Mouse (Mus musculus) midbrain, embryonic 14.5 days (tissue): Measurements from ENCODE around the gene Idh2. TPM values are rescaled to one million over a fixed set of nuclear protein-coding genes. Genes with fewer than 3 reads are reported as not detected.

Experiments used
- ATAC-seq: fragments of 200-750 bp; cut with Nextera tagmentation; 2 replicates; pipeline ENCODE4 v1.8.0; 2017; ENCODE audit warnings: moderate number of reproducible peaks, moderate library complexity; ENCODE audit not compliant: low FRiP score, low TSS enrichment
- DNase-seq: peaks from one replicate; pipeline ENCODE4 v3.0.0-alpha.2; 2015
- H3K27ac ChIP-seq: fragments of 300-500 bp; sonication (generic); replicated peaks from 2 replicates; pipeline ENCODE4 v1.5.1; 2014; ENCODE audit warnings: mild to moderate bottlenecking, low read depth, low read length, moderate library complexity
- H3K27me3 ChIP-seq: fragments of 300-500 bp; sonication (generic); 2 replicates; pipeline ENCODE4 v1.6.1; 2014; ENCODE audit warnings: low read length, control low read depth, mixed read lengths; ENCODE audit not compliant: control insufficient read depth, insufficient read depth
- H3K36me3 ChIP-seq: fragments of 300-500 bp; sonication (generic); 2 replicates; pipeline ENCODE4 v1.6.1; 2014; ENCODE audit warnings: low read length, control low read depth; ENCODE audit not compliant: control insufficient read depth, insufficient read depth
- H3K4me1 ChIP-seq: fragments of 300-500 bp; sonication (generic); 2 replicates; pipeline ENCODE4 v1.6.1; 2014; ENCODE audit warnings: mild to moderate bottlenecking, antibody characterized with exemption, low read length, control low read depth; ENCODE audit not compliant: control insufficient read depth, insufficient read depth
- H3K4me2 ChIP-seq: fragments of 300-500 bp; sonication (generic); 2 replicates; pipeline ENCODE4 v1.6.1; 2014; ENCODE audit warnings: mild to moderate bottlenecking, low read length, moderate library complexity
- H3K4me3 ChIP-seq: fragments of 300-500 bp; sonication (generic); replicated peaks from 2 replicates; pipeline ENCODE4 v1.5.1; 2014; ENCODE audit warnings: low read depth, low read length
- H3K9ac ChIP-seq: fragments of 300-500 bp; sonication (generic); replicated peaks from 2 replicates; pipeline ENCODE4 v1.6.1; 2014; ENCODE audit warnings: mild to moderate bottlenecking, low read length, moderate library complexity
- H3K9me3 ChIP-seq: fragments of 300-500 bp; sonication (generic); 2 replicates; pipeline ENCODE4 v1.6.1; 2016; ENCODE audit warnings: low read length, control low read depth, mixed read lengths; ENCODE audit not compliant: control insufficient read depth
- WGBS: fragments of 180-500 bp; shearing (Covaris S2); extraction: QIAGEN DNeasy Blood & Tissue Kit; methylation state at CpG from one replicate; pipeline ENCODE4 v1.1.7; 2014; 5-methylcytosine and 5-hydroxymethylcytosine counted together
- polyA plus RNA-seq: library from polyadenylated mRNA; unstranded; fragments of >200 nt; fragmentation: Nextera tagmentation; extraction: Ambion mirVana; gene quantifications from 2 replicates; pipeline ENCODE4 v1.2.1, GENCODE M21; 2014

The Idh2 gene
- polyA plus RNA-seq, 1 experiment from 2014 or later: 232 TPM

- DNase-seq: no peak
- H3K4me2 ChIP-seq: no peak overlapping the region
- H3K4me1 ChIP-seq: no peaks in the 10 kb centered on the region
- no peaks in the 10 kb centered on the region for H3K9me3 ChIP-seq
- H3K27ac ChIP-seq: no peak overlapping the region
- H3K36me3 ChIP-seq: peaks cover 75% of the 10 kb centered on the region
- no peak for ATAC-seq
- H3K27me3 ChIP-seq: no peaks in the 10 kb centered on the region
- 87% methylated on average over 33 of the region's 33 CpGs for WGBS
- no peak overlapping the region for H3K9ac ChIP-seq
- no peak overlapping the region for H3K4me3 ChIP-seq
These were observed 29.0 kb downstream of the Idh2 start for GRCm38 (mm10) chr7:80085970-80086715.

GRCm38 (mm10) chr7:80084484-80084931 lies 30.7 kb downstream of the Idh2 start:
- no peaks in the 10 kb centered on the region for H3K9me3 ChIP-seq
- H3K4me2 ChIP-seq: no peak overlapping the region
- H3K9ac ChIP-seq: no peak overlapping the region
- no peaks in the 10 kb centered on the region for H3K4me1 ChIP-seq
- peak; percentile 86 for DNase-seq
- no peak overlapping the region for H3K27ac ChIP-seq
- WGBS: 60% methylated on average over 7 of the region's 7 CpGs
- ATAC-seq: no peak
- H3K36me3 ChIP-seq: peaks cover 61% of the 10 kb centered on the region
- no peak overlapping the region for H3K4me3 ChIP-seq
- H3K27me3 ChIP-seq: no peaks in the 10 kb centered on the region

- Histone ChIP-seq H3K36me3 (peaks cover 38% of the 10 kb centered on the region), H3K4me3 (no peak overlapping the region), H3K9me3 (no peaks in the 10 kb centered on the region), H3K4me2 (no peak overlapping the region), H3K27me3 (no peaks in the 10 kb centered on the region), H3K4me1 (peaks cover 9% of the 10 kb centered on the region), H3K9ac (no peak overlapping the region), H3K27ac (no peak overlapping the region)
- 95% methylated on average over 42 of the region's 42 CpGs for WGBS
- no peak for DNase-seq
- ATAC-seq: no peak
These were observed 33.3 kb downstream of the Idh2 start for GRCm38 (mm10) chr7:80081586-80082554.

GRCm38 (mm10) chr7:80078792-80079301 lies 36.3 kb downstream of the Idh2 start:
- Histone ChIP-seq H3K9ac (no peak overlapping the region; the same call in 1 of the 2 replicates), H3K36me3 (peaks cover 27% of the 10 kb centered on the region), H3K9me3 (no peaks in the 10 kb centered on the region), H3K4me2 (no peak overlapping the region), H3K27me3 (no peaks in the 10 kb centered on the region), H3K4me3 (no peak overlapping the region), H3K27ac (peak overlapping the region; percentile 52), H3K4me1 (peaks cover 35% of the 10 kb centered on the region)
- no peak for ATAC-seq
- WGBS: 37% methylated on average over 14 of the region's 14 CpGs
- DNase-seq: no peak

GRCm38 (mm10) chr7:80077801-80078200 lies 37.4 kb downstream of the Idh2 start:
- peaks cover 19% of the 10 kb centered on the region for H3K36me3 ChIP-seq
- H3K9ac ChIP-seq: no peak overlapping the region
- no peaks in the 10 kb centered on the region for H3K27me3 ChIP-seq
- H3K9me3 ChIP-seq: no peaks in the 10 kb centered on the region
- peaks cover 40% of the 10 kb centered on the region for H3K4me1 ChIP-seq
- H3K27ac ChIP-seq: 0 out of 2 replicates have a peak overlapping the region, but pooled peaks have one; percentile 13
- no peak overlapping the region for H3K4me2 ChIP-seq
- 72% methylated on average over 9 of the region's 9 CpGs for WGBS
- DNase-seq (no peak), ATAC-seq (no peak)
- no peak overlapping the region for H3K4me3 ChIP-seq

GRCm38 (mm10) chr7:80076961-80077716 lies 38.1 kb downstream of the Idh2 start:
- Histone ChIP-seq H3K9me3 (no peaks in the 10 kb centered on the region), H3K36me3 (peaks cover 12% of the 10 kb centered on the region), H3K9ac (no peak overlapping the region), H3K4me1 (peaks cover 45% of the 10 kb centered on the region), H3K4me2 (no peak overlapping the region), H3K27ac (peak overlapping the region; percentile 82), H3K27me3 (no peaks in the 10 kb centered on the region), H3K4me3 (no peak overlapping the region)
- DNase-seq (no peak), ATAC-seq (no peak)
- WGBS: 57% methylated on average over 6 of the region's 6 CpGs

GRCm38 (mm10) chr7:80075946-80076583 lies 39.1 kb downstream of the Idh2 start:
- 11% methylated on average over 3 of the region's 4 CpGs for WGBS
- no peak overlapping the region for H3K4me3 ChIP-seq
- H3K27ac ChIP-seq: peak overlapping the region; percentile 82
- H3K36me3 ChIP-seq: peaks cover 2% of the 10 kb centered on the region
- ATAC-seq (peak; percentile 34; the same call in 1 of the 2 replicates), DNase-seq (peak; percentile 50)
- H3K27me3 ChIP-seq: no peaks in the 10 kb centered on the region
- H3K9me3 ChIP-seq: no peaks in the 10 kb centered on the region
- H3K9ac ChIP-seq: 0 out of 2 replicates have a peak overlapping the region, but pooled peaks have one; percentile 16
- peaks cover 52% of the 10 kb centered on the region for H3K4me1 ChIP-seq
- H3K4me2 ChIP-seq: no peak overlapping the region
